Comparison of ENCODE assay signal across 8 mouse cellular contexts in genomic region chr2:32352151-32353006, GRCm38 (mm10). TPM values are rescaled to one million over a fixed set of nuclear protein-coding genes. Genes with fewer than 3 reads are reported as not detected.
DNase-seq lines count a peak whose midpoint lies in the region; ATAC-seq and TF ChIP-seq lines count a peak whose summit lies in the region.

TSS of gene Ciz1 (plus strand) at chr2:32352327.

- H3K4me2 ChIP-seq in limb, embryonic 14.5 days (replicated peaks; ENCODE audit: low read depth, low read length, severe bottlenecking): peak within 1 kb of the TSS; percentile 79
- peak within 1 kb of the TSS; percentile 89 for H3K4me2 ChIP-seq in neural tube, embryonic 12.5 days (replicated peaks)

- H3K4me3 ChIP-seq in limb, embryonic 14.5 days (replicated peaks; ENCODE audit: low read length): peak within 1 kb of the TSS; percentile 80
- H3K4me3 ChIP-seq in neural tube, embryonic 12.5 days: peak within 1 kb of the TSS; percentile 63

- no peak for DNase-seq in urinary bladder, adult 2 months (ENCODE audit: low spot score)
- DNase-seq in urinary bladder, adult 18-20 months (ENCODE audit: low spot score in 2 of 2): no peak
- peak; percentile 83 to 89 for DNase-seq in cerebellum, postnatal 25 days
- DNase-seq in gastrocnemius, postnatal 14 days: no peak
- peak; percentile 21 for DNase-seq in limb, embryonic 14.5 days (ENCODE audit: low spot score)
- no peak for DNase-seq in urinary bladder, postnatal 25 days (ENCODE audit: low spot score)

- intact Hi-C loops in gastrocnemius, postnatal 14 days (cut with DNase I; ENCODE audit: low total_unique reads): loop anchor here (5.0 kb wide), 1 partner anchor 45 kb away; no protein-coding TSS in a partner anchor

- peaks cover 17% of the 10 kb centered on the region for H3K36me3 ChIP-seq in limb, embryonic 14.5 days (ENCODE audit: control insufficient read depth, insufficient read depth, low read length)
- H3K36me3 ChIP-seq in neural tube, embryonic 12.5 days: no peaks in the 10 kb centered on the region

- TF ChIP-seq POLR2A in limb, embryonic 14.5 days (IDR thresholded peaks at IDR 0.05; ENCODE audit: borderline replicate concordance, extremely low read depth, insufficient read depth, insufficient read length): no peak

- peak; percentile 17 for ATAC-seq in inflammation-experienced regulatory T-cells, adult 6 months
- ATAC-seq in limb, embryonic 14.5 days (ENCODE audit: low FRiP score, low read depth): peak; percentile 53
- ATAC-seq in neural tube, embryonic 12.5 days (ENCODE audit: low FRiP score, low read depth): peak; percentile 49

- H3K4me1 ChIP-seq in limb, embryonic 14.5 days (ENCODE audit: control insufficient read depth, insufficient read depth, low read length): peaks cover 16% of the 10 kb centered on the region; the same call in 1 of the 2 replicates
- peaks cover 32% of the 10 kb centered on the region for H3K4me1 ChIP-seq in neural tube, embryonic 12.5 days

- no peaks in the 10 kb centered on the region for H3K27me3 ChIP-seq in limb, embryonic 14.5 days (ENCODE audit: control insufficient read depth, insufficient read depth, low read length)
- H3K27me3 ChIP-seq in neural tube, embryonic 12.5 days (replicated peaks): 0 out of 2 replicates have a peak, but pooled peaks cover 6% of the 10 kb centered on the region

- H3K9me3 ChIP-seq in limb, embryonic 14.5 days (ENCODE audit: control insufficient read depth, low read length): no peaks in the 10 kb centered on the region
- no peaks in the 10 kb centered on the region for H3K9me3 ChIP-seq in neural tube, embryonic 12.5 days

- peak within 1 kb of the TSS; percentile 91 for H3K27ac ChIP-seq in limb, embryonic 14.5 days (replicated peaks; ENCODE audit: low read depth, low read length)
- H3K27ac ChIP-seq in neural tube, embryonic 12.5 days: peak within 1 kb of the TSS; percentile 82

- WGBS in limb, embryonic 14.5 days: under 1% methylated on average over 33 of the region's 52 CpGs
- WGBS in neural tube, embryonic 12.5 days: 1% methylated on average over 41 of the region's 52 CpGs

- peak within 1 kb of the TSS; percentile 84 for H3K9ac ChIP-seq in limb, embryonic 14.5 days (ENCODE audit: low read depth, low read length, severe bottlenecking)
- peak within 1 kb of the TSS; percentile 83 for H3K9ac ChIP-seq in neural tube, embryonic 12.5 days

RNA-seq across cellular contexts. Expression of gene Ciz1, which starts in this region (rescaled TPM):
- polyA plus RNA-seq in urinary bladder, adult 2 months (2012; rRNA removed): 120 and 125 TPM in 2 replicates
- total RNA-seq in gastrocnemius, postnatal 14 days (2021): 10 to 100 TPM; 29.3 to 30.0 TPM
- 10 to 100 TPM; 52.5 to 84.8 (median 55.5) TPM for polyA plus RNA-seq in inflammation-experienced regulatory T-cells, adult 6 months (2017; shearing (Covaris generic))
- 196 and 266 TPM in 2 replicates for polyA plus RNA-seq in limb, embryonic 14.5 days (2012; rRNA removed)
- polyA plus RNA-seq in limb, embryonic 14.5 days (2014; fragmentation: Nextera tagmentation; extraction: Ambion mirVana): 39.5 and 46.5 TPM in 2 replicates
- polyA plus RNA-seq in neural tube, embryonic 12.5 days (2016; fragmentation: Nextera tagmentation; extraction: Ambion mirVana): 55.8 and 57.6 TPM in 2 replicates

Comparison
In these comparisons a context has a peak if more than half of its experiments do, and no peak if none do; other contexts are left out.
1. DNase-seq: peak in cerebellum, postnatal 25 days (2 of 2) and limb, embryonic 14.5 days (single experiment); none in urinary bladder, adult 2 months (single experiment), urinary bladder, adult 18-20 months (0 of 2), gastrocnemius, postnatal 14 days (single experiment) and urinary bladder, postnatal 25 days (single experiment).
2. Peak in every context shown above with its lines, with median percentiles within 50 percentile points of each other: ATAC-seq.